Mouse (Mus musculus): ENCODE results near the gene Ywhab. TPM values are rescaled to one million over a fixed set of nuclear protein-coding genes. Genes with fewer than 3 reads are reported as not detected.

The Ywhab gene
- polyA plus RNA-seq, 1 experiment from 2014 or later: 276 TPM

DNA sequence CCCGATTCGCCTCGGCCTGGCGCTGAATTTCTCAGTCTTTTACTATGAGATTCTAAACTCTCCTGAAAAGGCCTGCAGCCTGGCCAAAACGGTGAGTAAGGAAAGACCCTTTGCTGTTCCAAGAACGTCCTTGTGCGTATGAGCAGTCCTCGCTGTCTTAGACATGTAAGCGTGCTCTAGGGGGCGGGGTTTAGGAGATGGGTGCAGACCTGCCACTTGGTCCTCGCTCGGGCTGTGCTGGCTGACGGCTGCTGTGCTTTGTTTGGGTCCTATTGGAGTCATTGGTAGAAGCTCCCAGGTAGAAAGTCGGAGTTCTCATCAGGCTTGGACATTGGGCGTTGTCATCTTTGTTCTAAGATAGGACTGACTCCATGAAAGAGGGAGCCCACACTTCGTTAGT lies 20.5 kb downstream of the Ywhab start:
- no peak for DNase-seq (ENCODE audit: low spot score)
- Histone ChIP-seq H3K9me3 (ENCODE audit: control insufficient read depth, low read length) (no peaks in the 10 kb centered on the region), H3K36me3 (ENCODE audit: control insufficient read depth, insufficient read depth, low read length) (peaks cover 89% of the 10 kb centered on the region), H3K4me2 (ENCODE audit: low read depth, low read length) (no peak overlapping the region), H3K4me3 (ENCODE audit: low read depth, low read length) (no peak overlapping the region), H3K4me1 (ENCODE audit: control insufficient read depth, insufficient read depth, low read length) (no peaks in the 10 kb centered on the region), H3K9ac (ENCODE audit: low read depth, low read length) (no peak overlapping the region), H3K27me3 (replicated peaks; ENCODE audit: control insufficient read depth, insufficient read depth, low read length) (no peaks in the 10 kb centered on the region), H3K27ac (replicated peaks; ENCODE audit: low read depth, low read length) (no peak overlapping the region)
- WGBS: 91% methylated on average over 16 of the region's 16 CpGs
- no peak for ATAC-seq (ENCODE audit: low read depth)

DNA sequence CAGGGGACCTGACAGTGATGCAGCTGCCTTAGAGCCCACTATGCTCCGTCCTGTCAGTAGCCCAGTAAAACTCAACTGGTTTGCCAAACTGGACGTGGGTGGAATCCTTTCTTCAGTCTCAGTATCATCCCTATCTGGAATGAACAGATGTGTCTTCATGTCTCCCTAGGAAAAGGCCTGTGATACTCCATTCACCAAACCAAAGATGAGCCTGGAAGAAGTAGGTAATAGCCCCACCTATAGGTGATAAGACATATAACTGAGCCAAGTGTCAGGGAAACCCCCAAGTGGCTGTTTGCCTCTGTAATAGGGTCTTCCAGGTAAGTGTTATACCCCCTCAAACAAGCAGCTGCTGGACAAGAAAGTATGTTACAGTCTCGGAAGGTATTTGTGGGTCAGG lies 24.1 kb downstream of the Ywhab start:
- Histone ChIP-seq H3K27me3 (replicated peaks; ENCODE audit: control insufficient read depth, insufficient read depth, low read length) (no peaks in the 10 kb centered on the region), H3K9ac (ENCODE audit: low read depth, low read length) (no peak overlapping the region), H3K4me1 (ENCODE audit: control insufficient read depth, insufficient read depth, low read length) (no peaks in the 10 kb centered on the region), H3K4me2 (ENCODE audit: low read depth, low read length) (no peak overlapping the region), H3K9me3 (ENCODE audit: control insufficient read depth, low read length) (no peaks in the 10 kb centered on the region), H3K27ac (replicated peaks; ENCODE audit: low read depth, low read length) (no peak overlapping the region), H3K4me3 (ENCODE audit: low read depth, low read length) (no peak overlapping the region), H3K36me3 (ENCODE audit: control insufficient read depth, insufficient read depth, low read length) (peaks cover 63% of the 10 kb centered on the region)
- no peak for ATAC-seq (ENCODE audit: low read depth)
- DNase-seq (ENCODE audit: low spot score): no peak
- 91% methylated on average over 3 of the region's 3 CpGs for WGBS

DNA sequence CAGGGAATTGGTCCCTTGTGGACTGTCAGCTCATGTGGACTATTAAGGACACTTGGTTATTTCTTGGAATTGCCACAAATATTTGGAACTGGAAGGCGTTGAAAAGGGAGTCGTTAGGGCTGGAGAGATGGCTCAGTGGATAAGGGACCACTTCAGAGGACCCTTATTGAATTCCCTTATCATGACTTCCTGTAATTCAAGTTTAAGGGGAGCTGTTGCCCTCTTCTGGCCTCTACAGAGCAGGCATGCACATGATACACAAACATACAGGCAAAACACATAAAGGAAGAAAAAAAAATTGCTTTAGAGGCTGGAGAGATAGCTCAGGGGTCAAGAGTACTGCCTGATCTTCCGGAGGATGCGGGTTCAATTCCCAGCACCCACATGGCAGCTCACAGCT lies 25.2 kb downstream of the Ywhab start:
- H3K36me3 ChIP-seq (ENCODE audit: control insufficient read depth, insufficient read depth, low read length): peaks cover 53% of the 10 kb centered on the region
- H3K4me1 ChIP-seq (ENCODE audit: control insufficient read depth, insufficient read depth, low read length): no peaks in the 10 kb centered on the region
- DNase-seq (ENCODE audit: low spot score) (no peak), ATAC-seq (ENCODE audit: low read depth) (no peak)
- no peak overlapping the region for H3K4me2 ChIP-seq (ENCODE audit: low read depth, low read length)
- 92% methylated on average over 4 of the region's 4 CpGs for WGBS
- no peak overlapping the region for H3K4me3 ChIP-seq (ENCODE audit: low read depth, low read length)
- no peaks in the 10 kb centered on the region for H3K27me3 ChIP-seq (replicated peaks; ENCODE audit: control insufficient read depth, insufficient read depth, low read length)
- H3K27ac ChIP-seq (replicated peaks; ENCODE audit: low read depth, low read length): no peak overlapping the region
- no peak overlapping the region for H3K9ac ChIP-seq (ENCODE audit: low read depth, low read length)
- H3K9me3 ChIP-seq (ENCODE audit: control insufficient read depth, low read length): no peaks in the 10 kb centered on the region

- Histone ChIP-seq H3K4me2 (ENCODE audit: low read depth, low read length) (no peak overlapping the region), H3K9ac (ENCODE audit: low read depth, low read length) (no peak overlapping the region), H3K4me1 (ENCODE audit: control insufficient read depth, insufficient read depth, low read length) (no peaks in the 10 kb centered on the region), H3K4me3 (ENCODE audit: low read depth, low read length) (no peak overlapping the region), H3K27ac (replicated peaks; ENCODE audit: low read depth, low read length) (no peak overlapping the region), H3K9me3 (ENCODE audit: control insufficient read depth, low read length) (no peaks in the 10 kb centered on the region), H3K27me3 (replicated peaks; ENCODE audit: control insufficient read depth, insufficient read depth, low read length) (no peaks in the 10 kb centered on the region), H3K36me3 (ENCODE audit: control insufficient read depth, insufficient read depth, low read length) (peaks cover 31% of the 10 kb centered on the region)
- DNase-seq (ENCODE audit: low spot score) (no peak), ATAC-seq (ENCODE audit: low read depth) (no peak)
- WGBS: 57% methylated on average over 2 of the region's 2 CpGs
Measured at GRCm38 (mm10) chr2:164022104-164022503, 27.3 kb downstream of the Ywhab start.

DNA sequence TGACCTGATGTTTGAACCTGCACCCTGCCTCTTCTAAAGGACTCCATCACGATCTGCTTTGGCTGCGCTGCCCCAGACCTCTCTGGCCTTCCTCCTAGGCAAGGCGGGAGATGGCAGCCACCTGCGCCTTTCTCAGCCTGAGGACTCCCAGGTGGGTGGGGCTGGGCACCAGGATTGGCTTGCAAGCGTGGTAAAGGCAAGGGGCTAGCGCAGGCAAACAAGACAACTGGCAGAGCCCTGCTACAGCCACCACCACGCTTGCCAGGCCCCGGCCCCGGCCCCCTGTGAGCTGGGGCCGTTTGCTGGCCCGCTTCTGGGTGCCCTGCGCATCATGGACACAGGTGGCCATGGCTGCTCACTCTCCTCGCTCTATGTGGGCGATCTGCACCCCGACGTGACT lies 30.4 kb downstream of the Ywhab start, which contains the start of gene Pabpc1l:
Gene Pabpc1l, plus strand, starts transcription at position 301 of the 400 bp plus-strand sequence.
- ATAC-seq (ENCODE audit: low read depth): no peak

DNA sequence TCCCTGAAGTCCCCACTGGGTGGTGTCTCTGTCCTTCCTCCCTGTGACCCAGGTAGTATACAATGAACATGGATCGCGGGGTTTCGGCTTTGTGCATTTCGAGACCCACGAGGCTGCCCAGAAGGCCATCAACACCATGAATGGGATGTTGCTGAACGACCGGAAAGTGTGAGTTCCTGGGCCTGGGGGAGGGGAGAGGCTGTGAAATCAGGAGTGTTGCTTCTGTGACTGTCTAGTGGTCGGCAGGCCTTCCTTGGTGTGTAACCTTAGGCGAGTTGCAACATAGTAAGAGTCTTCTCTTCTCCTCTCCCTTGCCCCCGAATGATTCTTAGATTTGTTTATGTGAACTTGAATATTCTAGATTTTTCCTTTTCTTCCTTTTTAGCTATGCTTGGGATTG lies 36.4 kb downstream of the Ywhab start:
- Histone ChIP-seq H3K27me3 (replicated peaks; ENCODE audit: control insufficient read depth, insufficient read depth, low read length) (no peaks in the 10 kb centered on the region), H3K36me3 (ENCODE audit: control insufficient read depth, insufficient read depth, low read length) (no peaks in the 10 kb centered on the region)

More for the DNA sequence above, 30.4 kb downstream of the Ywhab start, which contains the start of gene Pabpc1l:
- Histone ChIP-seq H3K36me3 (ENCODE audit: control insufficient read depth, insufficient read depth, low read length) (0 out of 2 replicates have a peak, but pooled peaks cover 2% of the 10 kb centered on the region), H3K27ac (replicated peaks; ENCODE audit: low read depth, low read length) (no peak within 1 kb of the TSS), H3K4me3 (ENCODE audit: low read depth, low read length) (no peak within 1 kb of the TSS), H3K27me3 (replicated peaks; ENCODE audit: control insufficient read depth, insufficient read depth, low read length) (no peaks in the 10 kb centered on the region), H3K9me3 (ENCODE audit: control insufficient read depth, low read length) (no peaks in the 10 kb centered on the region), H3K9ac (ENCODE audit: low read depth, low read length) (no peak within 1 kb of the TSS), H3K4me1 (ENCODE audit: control insufficient read depth, insufficient read depth, low read length) (0 out of 2 replicates have a peak, but pooled peaks cover 4% of the 10 kb centered on the region), H3K4me2 (ENCODE audit: low read depth, low read length) (no peak within 1 kb of the TSS)
- 88% methylated on average over 16 of the region's 16 CpGs for WGBS
- no peak for DNase-seq (ENCODE audit: low spot score)

DNA sequence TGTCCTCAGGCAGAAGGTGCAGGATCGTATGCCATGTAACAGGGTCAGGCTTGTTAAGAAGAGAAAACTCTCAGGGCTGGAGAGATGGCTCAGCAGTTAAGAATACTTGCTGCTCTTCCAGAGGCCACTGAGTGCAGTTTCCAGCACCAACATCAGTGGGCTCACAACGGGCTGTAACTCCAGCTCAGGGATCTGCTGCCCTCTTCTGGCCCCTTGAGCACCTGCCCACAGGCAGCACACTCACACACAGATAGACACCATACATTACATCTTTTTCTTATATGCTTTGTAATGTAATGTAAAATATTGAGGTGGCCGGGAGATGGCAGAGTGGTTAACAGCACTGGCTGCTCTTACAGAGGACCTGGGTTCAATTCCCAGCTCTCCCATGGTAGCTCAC lies 38.2 kb downstream of the Ywhab start:
- Histone ChIP-seq H3K9ac (ENCODE audit: low read depth, low read length) (no peak overlapping the region), H3K36me3 (ENCODE audit: control insufficient read depth, insufficient read depth, low read length) (no peaks in the 10 kb centered on the region), H3K9me3 (ENCODE audit: control insufficient read depth, low read length) (no peaks in the 10 kb centered on the region), H3K27me3 (replicated peaks; ENCODE audit: control insufficient read depth, insufficient read depth, low read length) (no peaks in the 10 kb centered on the region), H3K27ac (replicated peaks; ENCODE audit: low read depth, low read length) (no peak overlapping the region), H3K4me1 (ENCODE audit: control insufficient read depth, insufficient read depth, low read length) (0 out of 2 replicates have a peak, but pooled peaks cover 1% of the 10 kb centered on the region), H3K4me3 (ENCODE audit: low read depth, low read length) (no peak overlapping the region), H3K4me2 (ENCODE audit: low read depth, low read length) (no peak overlapping the region)
- 99% methylated on average over 3 of the region's 3 CpGs for WGBS
- no peak for ATAC-seq (ENCODE audit: low read depth)
- DNase-seq (ENCODE audit: low spot score): no peak

More for the DNA sequence above, 36.4 kb downstream of the Ywhab start:
- Histone ChIP-seq H3K4me1 (ENCODE audit: control insufficient read depth, insufficient read depth, low read length) (0 out of 2 replicates have a peak, but pooled peaks cover 4% of the 10 kb centered on the region), H3K27ac (replicated peaks; ENCODE audit: low read depth, low read length) (no peak overlapping the region), H3K9me3 (ENCODE audit: control insufficient read depth, low read length) (no peaks in the 10 kb centered on the region), H3K4me3 (ENCODE audit: low read depth, low read length) (no peak overlapping the region), H3K9ac (ENCODE audit: low read depth, low read length) (no peak overlapping the region), H3K4me2 (ENCODE audit: low read depth, low read length) (no peak overlapping the region)
- ATAC-seq (ENCODE audit: low read depth): no peak
- WGBS: 66% methylated on average over 10 of the region's 10 CpGs
- no peak for DNase-seq (ENCODE audit: low spot score)

GRCm38 (mm10) chr2:164036520-164037019 lies 41.8 kb downstream of the Ywhab start:
- DNase-seq (ENCODE audit: low spot score) (peak; percentile 91), ATAC-seq (ENCODE audit: low read depth) (peak; percentile 95)
- H3K4me1 ChIP-seq (ENCODE audit: control insufficient read depth, insufficient read depth, low read length): no peaks in the 10 kb centered on the region
- 39% methylated on average over 10 of the region's 10 CpGs for WGBS
- H3K9me3 ChIP-seq (ENCODE audit: control insufficient read depth, low read length): no peaks in the 10 kb centered on the region
- H3K9ac ChIP-seq (ENCODE audit: low read depth, low read length): no peak overlapping the region
- no peak overlapping the region for H3K4me2 ChIP-seq (ENCODE audit: low read depth, low read length)
- no peaks in the 10 kb centered on the region for H3K36me3 ChIP-seq (ENCODE audit: control insufficient read depth, insufficient read depth, low read length)
- H3K4me3 ChIP-seq (ENCODE audit: low read depth, low read length): no peak overlapping the region
- H3K27ac ChIP-seq (replicated peaks; ENCODE audit: low read depth, low read length): no peak overlapping the region
- no peaks in the 10 kb centered on the region for H3K27me3 ChIP-seq (replicated peaks; ENCODE audit: control insufficient read depth, insufficient read depth, low read length)

DNA sequence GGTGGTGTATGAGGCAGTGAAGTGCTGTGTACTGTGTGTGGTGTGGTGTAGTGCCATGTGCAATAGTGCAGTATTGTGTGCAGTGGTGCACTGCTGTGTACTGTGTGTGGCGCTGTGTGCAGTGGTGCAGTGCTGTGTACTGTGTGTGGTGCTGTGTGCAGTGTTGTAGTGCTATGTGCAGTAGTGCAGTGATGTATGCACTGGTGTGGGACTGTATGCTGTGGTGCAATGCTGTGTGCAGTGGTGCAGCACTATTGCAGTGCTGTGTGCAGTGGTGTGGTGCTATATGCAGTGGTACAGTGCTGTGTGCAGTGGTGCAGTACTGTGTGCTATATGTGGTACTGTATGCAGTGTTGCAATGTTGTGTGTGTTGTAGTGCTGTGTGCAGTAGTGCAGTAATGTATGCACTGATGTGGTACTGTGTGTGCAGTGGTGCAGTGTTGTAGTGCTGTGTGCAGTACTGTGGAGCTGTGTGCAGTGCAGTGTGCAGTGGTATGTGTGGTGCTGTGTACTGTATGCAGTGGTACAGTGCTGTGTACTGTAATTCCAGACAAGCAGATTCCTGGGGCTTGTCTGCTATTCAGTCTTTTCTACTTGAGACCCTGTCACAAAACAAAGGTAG lies 43.8 kb downstream of the Ywhab start:
- WGBS: 93% methylated on average over 1 of the region's 1 CpGs
- no peaks in the 10 kb centered on the region for H3K9me3 ChIP-seq (ENCODE audit: control insufficient read depth, low read length)
- H3K4me1 ChIP-seq (ENCODE audit: control insufficient read depth, insufficient read depth, low read length): no peaks in the 10 kb centered on the region
- ATAC-seq (ENCODE audit: low read depth) (no peak), DNase-seq (ENCODE audit: low spot score) (no peak)
- no peaks in the 10 kb centered on the region for H3K27me3 ChIP-seq (replicated peaks; ENCODE audit: control insufficient read depth, insufficient read depth, low read length)
- no peaks in the 10 kb centered on the region for H3K36me3 ChIP-seq (ENCODE audit: control insufficient read depth, insufficient read depth, low read length)
- no peak overlapping the region for H3K4me2 ChIP-seq (ENCODE audit: low read depth, low read length)
- H3K27ac ChIP-seq (replicated peaks; ENCODE audit: low read depth, low read length): no peak overlapping the region
- H3K4me3 ChIP-seq (ENCODE audit: low read depth, low read length): no peak overlapping the region
- no peak overlapping the region for H3K9ac ChIP-seq (ENCODE audit: low read depth, low read length)
